Mouse (Mus musculus) central nervous system, embryonic 14 days (tissue): ENCODE data around the gene Tubgcp5. TPM values are rescaled to one million over a fixed set of nuclear protein-coding genes. Genes with fewer than 3 reads are reported as not detected.

Experiments
- polyA plus RNA-seq: library from polyadenylated mRNA; depleted of rRNA; stranded (reverse); fragments of >200 nt; gene quantifications from 2 replicates; pipeline ENCODE4 v1.2.3, GENCODE M21; 2012; rRNA removed

Tubgcp5 gene
- 25.2 and 31.6 TPM in 2 replicates for polyA plus RNA-seq

GRCm38 (mm10) chr7:55793952-55794603 is at the start of gene Tubgcp5:
TSS of gene Tubgcp5 (plus strand) at chr7:55794154.

GRCm38 (mm10) chr7:55767926-55768325 is 26.0 kb upstream of the Tubgcp5 start, which contains the start of gene Siglech:
TSS of gene Siglech (plus strand) at chr7:55768178.

GRCm38 (mm10) chr7:55841445-55841844 is 47.5 kb downstream of the Tubgcp5 start, which contains the start of gene Cyfip1:
TSS of gene Cyfip1 (plus strand) at chr7:55841745.

Other genes starting within 250 kb of the Tubgcp5 start
- gene Siglech, start 26.0 kb upstream of the Tubgcp5 start, polyA plus RNA-seq = 0.51 and 0.71 TPM in 2 replicates
- gene Cyfip1, start 47.6 kb downstream of the Tubgcp5 start, polyA plus RNA-seq = 41.8 and 43.3 TPM in 2 replicates
- gene Nipa2, start 168.3 kb downstream of the Tubgcp5 start, polyA plus RNA-seq = 21.6 and 23.3 TPM in 2 replicates
- gene Nipa1, start 225.8 kb downstream of the Tubgcp5 start, polyA plus RNA-seq = 15.0 and 15.5 TPM in 2 replicates